Mouse (Mus musculus) testis, adult 10 weeks (tissue): ENCODE measurements around the gene Psmb3. TPM values are rescaled to one million over a fixed set of nuclear protein-coding genes. Genes with fewer than 3 reads are reported as not detected.

Experiments
- polyA plus RNA-seq: library from polyadenylated mRNA; stranded (reverse); fragments of 350-450 nt; fragmentation: Illumina TruSeq; extraction: RNeasy Lipid Tissue Mini Kit (QIAGEN cat#74804); gene quantifications from one replicate; pipeline ENCODE4 v1.2.3, GENCODE M21; 2014; ENCODE audit warnings: low read depth, low replicate concordance

Psmb3 gene
- polyA plus RNA-seq, result 7.3 TPM

DNA sequence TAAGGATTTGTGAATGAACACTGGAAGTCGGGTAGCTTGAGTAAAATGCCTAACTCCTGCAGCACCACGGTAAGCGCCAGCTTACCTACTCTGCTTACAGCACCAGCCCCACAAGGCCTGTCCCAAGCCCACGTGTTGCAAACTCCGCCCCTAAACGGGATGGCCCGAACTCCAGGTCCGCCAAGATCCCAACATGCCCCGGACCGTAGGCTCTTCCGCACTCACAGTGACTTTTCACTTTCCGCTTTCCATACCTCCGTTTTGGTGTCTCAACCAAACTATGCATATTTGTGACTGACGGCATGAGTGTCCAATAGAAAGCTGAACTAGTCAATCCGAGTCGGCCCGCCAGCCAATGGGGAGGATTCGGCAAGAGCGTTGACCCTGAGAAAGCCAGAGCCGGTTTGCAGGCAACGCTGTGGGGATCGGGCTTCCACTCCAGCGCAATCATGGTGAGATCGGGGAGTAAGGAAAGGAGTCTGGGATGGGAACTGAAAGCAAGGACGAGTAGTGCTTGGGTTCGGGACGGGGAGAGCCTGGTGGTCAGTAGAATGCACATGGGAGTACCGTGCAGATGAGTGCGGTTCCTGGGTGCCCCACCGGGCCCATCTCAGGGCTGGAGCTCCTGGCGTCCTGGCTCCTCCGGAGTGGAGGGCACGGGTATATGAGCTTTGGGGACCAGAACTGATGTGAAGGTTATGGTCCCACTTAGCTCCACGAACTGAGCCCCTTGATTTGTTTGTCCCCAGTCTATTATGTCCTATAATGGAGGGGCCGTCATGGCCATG, at the start of gene Psmb3:
Psmb3 (plus strand) TSS at position 361 of the 788 bp plus-strand sequence.

GRCm38 (mm10) chr11:97662893-97663527, 40.2 kb upstream of the Psmb3 start, which contains the start of gene Mllt6:
Gene Mllt6, plus strand, starts transcription at chr11:97663414.

GRCm38 (mm10) chr11:97685613-97686321, 17.4 kb upstream of the Psmb3 start, which contains the start of gene Cisd3:
Gene Cisd3, plus strand, starts transcription at chr11:97685826.

GRCm38 (mm10) chr11:97700003-97700745, 3.0 kb upstream of the Psmb3 start, which contains the start of gene Pcgf2:
Gene Pcgf2, minus strand, starts transcription at chr11:97700497.

DNA sequence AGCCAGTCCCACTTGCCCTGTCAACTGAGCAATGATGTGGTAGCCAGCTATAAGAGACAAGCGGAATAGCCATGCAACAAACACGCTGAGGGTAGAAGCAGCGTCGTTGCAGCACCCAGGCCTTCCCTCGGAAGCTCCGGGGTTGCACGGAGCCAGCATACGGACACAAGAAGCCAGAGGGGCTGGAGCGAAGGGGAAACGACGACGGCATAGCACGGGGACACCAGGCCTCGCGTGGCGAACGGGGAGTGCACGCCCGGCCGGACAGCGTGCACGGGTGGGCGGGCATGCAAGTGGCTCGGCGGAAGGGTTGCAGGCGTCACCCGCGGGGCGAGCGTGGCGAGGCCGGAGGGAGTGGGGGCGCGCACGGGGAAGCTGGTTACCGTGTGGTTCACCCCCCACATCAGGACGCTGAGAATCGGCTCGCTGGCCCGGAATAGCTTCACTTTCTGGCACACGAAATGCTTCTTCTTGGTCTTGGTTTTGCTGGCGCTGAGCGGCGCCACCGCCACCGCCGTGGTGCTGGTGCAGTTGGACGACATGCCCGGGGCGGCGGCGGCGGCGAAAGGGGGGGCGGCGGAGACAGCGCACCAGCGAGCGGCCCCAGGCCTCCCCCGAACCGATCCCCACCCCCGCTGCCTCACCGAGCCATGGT, 41.0 kb downstream of the Psmb3 start, which contains the start of gene Pip4k2b:
Pip4k2b (minus strand) TSS at position 642 of the 655 bp plus-strand sequence.

Other genes starting within 250 kb of the Psmb3 start
- 3.6 TPM for gene 4933428G20Rik, start 203.1 kb upstream of the Psmb3 start, polyA plus RNA-seq
- gene Srcin1, start 127.2 kb upstream of the Psmb3 start, polyA plus RNA-seq, result 0.73 TPM
- not detected for gene Epop, start 73.7 kb upstream of the Psmb3 start, polyA plus RNA-seq
- gene Mllt6, start 40.0 kb upstream of the Psmb3 start, polyA plus RNA-seq, result 2.0 TPM
- gene Cisd3, start 17.6 kb upstream of the Psmb3 start, polyA plus RNA-seq, result 2.2 TPM
- gene Pcgf2, start 2.9 kb upstream of the Psmb3 start, polyA plus RNA-seq, result 0.76 TPM
- gene Pip4k2b, start 41.3 kb downstream of the Psmb3 start, polyA plus RNA-seq, result 1.6 TPM
- gene Cwc25, start 63.2 kb downstream of the Psmb3 start, polyA plus RNA-seq, result 8.3 TPM
- 13.8 TPM for gene 1700001P01Rik, start 72.5 kb downstream of the Psmb3 start, polyA plus RNA-seq
- 677 TPM for gene Rpl23, start 79.0 kb downstream of the Psmb3 start, polyA plus RNA-seq
- gene Lasp1, start 95.6 kb downstream of the Psmb3 start, polyA plus RNA-seq, result 8.6 TPM
- gene B230217C12Rik, start 137.4 kb downstream of the Psmb3 start, polyA plus RNA-seq, result 3.0 TPM
- gene Fbxo47, start 180.8 kb downstream of the Psmb3 start, polyA plus RNA-seq, result 34.0 TPM